8 mouse cellular contexts compared by ENCODE assay signal in the genomic region with DNA sequence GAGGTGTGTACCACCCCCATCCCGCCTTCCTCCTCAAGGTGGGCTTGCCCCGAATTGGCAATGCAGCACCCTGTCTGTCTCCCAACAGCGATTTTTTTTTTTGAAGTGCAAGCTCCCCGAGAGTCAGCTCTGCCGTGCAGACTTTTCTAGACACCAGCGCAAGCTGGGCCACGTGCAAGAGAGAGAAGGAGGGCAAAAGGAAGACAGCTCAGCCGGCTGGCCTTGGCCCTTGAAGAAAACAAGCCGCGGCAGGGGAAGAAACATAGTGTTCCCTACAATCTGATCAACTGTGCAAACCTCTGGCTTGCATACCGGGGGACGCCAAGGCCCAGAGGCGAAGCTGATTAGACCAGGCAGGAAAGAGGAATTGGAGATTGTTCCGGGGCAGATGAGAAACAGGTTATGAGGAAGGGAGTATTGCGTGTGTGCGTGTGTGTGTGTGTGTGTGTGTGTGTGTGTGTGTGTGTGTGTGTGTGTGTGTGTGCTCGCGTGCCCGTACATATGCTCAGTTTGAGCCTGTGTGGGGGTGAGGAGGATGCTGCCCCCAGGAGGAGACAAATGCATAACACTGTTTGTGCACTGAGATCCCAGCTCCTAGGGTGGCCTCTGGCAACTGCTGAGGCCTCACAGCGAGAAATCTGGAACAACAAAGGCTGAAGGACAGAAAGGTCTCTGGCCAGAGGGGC.
DNase-seq lines count a peak whose midpoint lies in the region; ATAC-seq and TF ChIP-seq lines count a peak whose summit lies in the region.
"Had no signal": no experiment of that assay in that cellular context is flagged by ENCODE, and none has a peak within 500 bp of the region (broad histone marks: within the 10 kb centered on the region; RNA-seq: fewer than 3 reads in every experiment).

No protein-coding gene starts in this region.

- peak overlapping the region; percentile 4; the same call in 1 of the 2 replicates for H3K4me3 ChIP-seq in intestine, postnatal 0 days (ENCODE audit: low read depth, low read length)
- peak overlapping the region; percentile 5; the same call in 1 of the 2 replicates for H3K4me3 ChIP-seq in limb, embryonic 13.5 days
- no peak overlapping the region for H3K4me3 ChIP-seq in midbrain, embryonic 14.5 days (replicated peaks; ENCODE audit: low read depth, low read length)
- peak overlapping the region; percentile 23; the same call in 1 of the 2 replicates for H3K4me3 ChIP-seq in spleen, adult 2 months (ENCODE audit: extremely low read depth, insufficient read depth, insufficient read length)

- no peak for TF ChIP-seq POLR2A in spleen, adult 2 months (IDR thresholded peaks at IDR 0.05; ENCODE audit: low read depth, low read length)

- H3K27me3 ChIP-seq in intestine, postnatal 0 days (replicated peaks; ENCODE audit: control insufficient read depth, insufficient read depth, low read length) = no peaks in the 10 kb centered on the region
- H3K27me3 ChIP-seq in limb, embryonic 13.5 days = no peaks in the 10 kb centered on the region
- H3K27me3 ChIP-seq in midbrain, embryonic 14.5 days (ENCODE audit: control insufficient read depth, insufficient read depth, low read length) = no peaks in the 10 kb centered on the region
- H3K27me3 ChIP-seq in spleen, adult 2 months (ENCODE audit: control insufficient read depth, insufficient read depth, low read length) = no peaks in the 10 kb centered on the region

- ATAC-seq in intestine, postnatal 0 days = peak; percentile 84
- no peak for ATAC-seq in limb, embryonic 13.5 days (ENCODE audit: low FRiP score, low read depth)
- no peak for ATAC-seq in midbrain, embryonic 14.5 days (ENCODE audit: low FRiP score, low TSS enrichment)

- H3K4me2 ChIP-seq in intestine, postnatal 0 days (replicated peaks; ENCODE audit: low read depth) = peak overlapping the region; percentile 63
- peak overlapping the region; percentile 48 for H3K4me2 ChIP-seq in limb, embryonic 13.5 days (replicated peaks)
- H3K4me2 ChIP-seq in midbrain, embryonic 14.5 days (ENCODE audit: low read length) = no peak overlapping the region; the same call in 1 of the 2 replicates

- no peak overlapping the region for H3K9ac ChIP-seq in intestine, postnatal 0 days (ENCODE audit: low read depth, low read length)
- H3K9ac ChIP-seq in limb, embryonic 13.5 days = no peak overlapping the region
- no peak overlapping the region for H3K9ac ChIP-seq in midbrain, embryonic 14.5 days (replicated peaks; ENCODE audit: low read length)

- 0 out of 2 replicates have a peak overlapping the region, but pooled peaks have one; percentile 46 for H3K27ac ChIP-seq in intestine, postnatal 0 days (ENCODE audit: low read depth, low read length)
- H3K27ac ChIP-seq in limb, embryonic 13.5 days = peak overlapping the region; percentile 48; the same call in 1 of the 2 replicates
- H3K27ac ChIP-seq in midbrain, embryonic 14.5 days (replicated peaks; ENCODE audit: low read depth, low read length) = no peak overlapping the region
- H3K27ac ChIP-seq in spleen, adult 2 months (ENCODE audit: insufficient read depth, low read length) = peak overlapping the region; percentile 60
- H3K27ac ChIP-seq: macrophage had no signal

- H3K36me3 ChIP-seq in intestine, postnatal 0 days (ENCODE audit: control insufficient read depth, insufficient read depth) = no peaks in the 10 kb centered on the region
- H3K36me3 ChIP-seq in limb, embryonic 13.5 days = no peaks in the 10 kb centered on the region
- H3K36me3 ChIP-seq in midbrain, embryonic 14.5 days (ENCODE audit: control insufficient read depth, insufficient read depth, low read length) = no peaks in the 10 kb centered on the region
- no peaks in the 10 kb centered on the region for H3K36me3 ChIP-seq in spleen, adult 2 months (ENCODE audit: control insufficient read depth, insufficient read depth, low read length)

- WGBS in intestine, postnatal 0 days = 12% methylated on average over 20 of the region's 20 CpGs
- 37% methylated on average over 20 of the region's 20 CpGs for WGBS in limb, embryonic 13.5 days
- WGBS in midbrain, embryonic 14.5 days = 52% methylated on average over 19 of the region's 20 CpGs
- 4% methylated on average over 20 of the region's 20 CpGs for WGBS in spleen, adult 2 months

- 0 out of 2 replicates have a peak, but pooled peaks cover 4% of the 10 kb centered on the region for H3K4me1 ChIP-seq in intestine, postnatal 0 days (replicated peaks; ENCODE audit: control insufficient read depth, insufficient read depth, low read length)
- H3K4me1 ChIP-seq in limb, embryonic 13.5 days = peaks cover 25% of the 10 kb centered on the region
- no peaks in the 10 kb centered on the region for H3K4me1 ChIP-seq in midbrain, embryonic 14.5 days (ENCODE audit: control insufficient read depth, insufficient read depth, low read length)
- peaks cover 4% of the 10 kb centered on the region; the same call in 1 of the 2 replicates for H3K4me1 ChIP-seq in spleen, adult 2 months (ENCODE audit: control insufficient read depth, insufficient read depth, insufficient read length)

- peak; percentile 88 for DNase-seq in adrenal gland, adult 2 months
- DNase-seq in embryo, embryonic 10.5 days (ENCODE audit: low spot score) = peak; percentile 37
- peak; percentile 82 to 90 for DNase-seq in heart, adult 18-20 months
- DNase-seq in midbrain, embryonic 14.5 days = peak; percentile 25
- peak; percentile 42 to 60 for DNase-seq in spleen, adult 2 months (ENCODE audit: low read depth in 1 of 2, low spot score in 2 of 2)

- TF ChIP-seq CTCF in intestine, postnatal 0 days (IDR thresholded peaks at IDR 0.05; ENCODE audit: low read depth) = peak; percentile 71
- TF ChIP-seq CTCF in spleen, adult 2 months (IDR thresholded peaks at IDR 0.05; ENCODE audit: extremely low read depth, insufficient read depth, insufficient read length, insufficient replicate concordance) = peak; percentile 23; the same call in 1 of the 2 replicates

- no peaks in the 10 kb centered on the region for H3K9me3 ChIP-seq in intestine, postnatal 0 days (ENCODE audit: control insufficient read depth)
- H3K9me3 ChIP-seq in limb, embryonic 13.5 days = no peaks in the 10 kb centered on the region
- H3K9me3 ChIP-seq in midbrain, embryonic 14.5 days (ENCODE audit: control insufficient read depth, low read length) = no peaks in the 10 kb centered on the region

Comparison
In these comparisons a context has a peak if more than half of its experiments do, and no peak if none do; other contexts are left out.
1. DNase-seq: peak in every context shown above with its lines; median percentile 88 in adrenal gland, adult 2 months; 86 in heart, adult 18-20 months; 51 in spleen, adult 2 months; 37 in embryo, embryonic 10.5 days; 25 in midbrain, embryonic 14.5 days.